Comparison of ENCODE assay signal across 8 mouse cellular contexts in the genomic region with DNA sequence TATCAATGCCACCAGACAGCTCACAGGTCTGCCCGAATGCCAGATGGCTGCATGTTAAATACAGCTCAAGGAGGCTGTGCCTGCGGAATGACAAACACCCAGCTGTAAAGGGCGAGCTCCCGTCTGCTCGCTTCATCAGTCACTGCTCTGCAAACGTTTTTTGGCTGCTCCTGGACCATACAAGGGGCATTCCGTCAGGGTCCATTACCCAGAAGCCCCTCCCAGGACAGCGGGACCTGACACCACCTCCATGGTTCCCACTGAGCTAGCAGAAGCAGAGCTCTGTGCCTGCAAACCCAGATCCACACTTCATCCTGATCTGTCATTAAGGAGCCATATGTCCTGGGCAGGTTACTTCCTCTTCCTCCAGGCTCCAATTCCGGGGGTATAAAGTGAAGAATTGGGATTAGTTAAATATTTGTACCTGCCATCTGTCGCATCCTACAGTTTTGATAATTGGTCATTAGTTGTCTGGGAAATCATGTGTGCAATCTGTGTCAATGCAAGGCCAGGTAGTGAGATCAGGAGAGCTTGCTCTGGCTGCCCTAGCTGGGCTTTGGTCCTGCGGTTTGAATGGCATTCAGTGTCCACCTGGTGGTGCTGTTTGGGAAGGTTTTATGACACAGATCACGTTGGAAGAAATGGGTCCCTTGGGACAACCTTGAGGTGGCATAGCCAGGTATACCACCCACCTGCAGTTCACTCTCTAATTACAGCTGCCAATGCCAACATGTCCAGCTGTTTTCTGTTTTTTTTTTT.
DNase-seq lines count a peak whose midpoint lies in the region; ATAC-seq lines count a peak whose summit lies in the region.
"Had no signal": no experiment of that assay in that cellular context is flagged by ENCODE, and none has a peak within 500 bp of the region (broad histone marks: within the 10 kb centered on the region; RNA-seq: fewer than 3 reads in every experiment).

No protein-coding gene starts in this region.

- intact Hi-C loops in heart, postnatal 14 days (cut with DNase I) = no loop called here

- ATAC-seq in granulocyte monocyte progenitor cell, adult 5-6 weeks (replicated peaks; ENCODE audit: poor library complexity, severe bottlenecking) = no peak

- DNase-seq in right cerebral cortex, adult 18-20 months = peak; percentile 26
- no peak for DNase-seq in right cerebral cortex, postnatal 4 days
- DNase-seq in embryo, embryonic 11 days = peak; percentile 22
- DNase-seq in kidney, postnatal 14 days = peak; percentile 68
- DNase-seq in urinary bladder, adult 18-20 months (ENCODE audit: low spot score in 2 of 2) = no peak
- no peak for DNase-seq in heart, postnatal 14 days
- DNase-seq: liver, embryonic 13.5 days had no signal

Comparison
In these comparisons a context has a peak if more than half of its experiments do, and no peak if none do; other contexts are left out.
1. DNase-seq: peak in right cerebral cortex, adult 18-20 months (single experiment), embryo, embryonic 11 days (single experiment) and kidney, postnatal 14 days (single experiment); none in right cerebral cortex, postnatal 4 days (single experiment), urinary bladder, adult 18-20 months (0 of 2) and heart, postnatal 14 days (0 of 2).